Mouse (Mus musculus) liver, embryonic 14.5 days (tissue): ENCODE results near the gene Msmb.

Source experiments
- CTCF ChIP-seq: IDR thresholded peaks from 2 replicates; pipeline ENCODE4 v1.5.1; 2016; ENCODE audit warnings: antibody characterized with exemption, low read depth, control low read depth
- EP300 ChIP-seq: IDR thresholded peaks from 2 replicates; pipeline ENCODE4 v1.6.1; 2016; ENCODE audit warnings: antibody characterized with exemption, low read depth

DNA sequence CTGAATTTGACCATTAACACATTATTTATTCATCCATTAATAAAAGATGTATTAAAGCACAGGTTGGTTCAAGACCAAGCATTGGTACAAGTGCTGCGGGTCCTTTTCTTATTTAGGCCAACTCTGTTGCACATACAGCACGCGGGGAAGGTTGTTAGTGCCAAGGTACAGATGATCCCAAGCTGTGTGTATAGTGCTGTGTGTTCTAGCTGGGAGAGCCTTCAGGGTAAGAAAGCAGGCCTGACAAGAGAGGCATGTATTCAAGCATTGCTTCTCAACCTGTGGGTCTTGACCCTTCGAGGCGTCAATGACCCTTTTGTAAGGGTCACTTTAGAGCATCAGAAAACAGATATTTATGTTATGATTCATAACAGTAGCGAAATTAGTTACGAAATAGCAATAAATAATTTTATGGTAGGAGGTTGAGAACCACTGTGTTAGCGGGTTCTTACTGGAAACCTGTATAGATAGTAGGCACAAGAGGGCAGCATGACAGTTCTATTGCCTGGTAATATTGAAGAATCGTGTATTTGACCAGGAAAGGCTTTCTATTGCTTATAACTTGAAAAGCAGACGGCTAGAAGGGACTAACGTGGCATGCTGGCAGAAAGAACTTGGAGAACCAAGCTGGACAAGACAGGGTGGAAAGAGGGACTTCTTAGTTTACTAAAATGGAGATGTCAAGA lies 21.5 kb downstream of the Msmb start:
- TF ChIP-seq EP300: no peak
- TF ChIP-seq CTCF: no peak; the same call in 1 of the 2 replicates
